Mouse (Mus musculus): Measurements from ENCODE around the gene Ephx1. TPM values are rescaled to one million over a fixed set of nuclear protein-coding genes. Genes with fewer than 3 reads are reported as not detected.
A peak's percentile ranks its signal among the peaks of the same experiment; 100 is the strongest.

Gene Ephx1
- polyA plus RNA-seq, 1 experiment from 2014 or later: 3.6 TPM

- Histone ChIP-seq H3K27me3 (ENCODE audit: insufficient read depth, low read length) (peaks cover 36% of the 10 kb centered on the region), H3K36me3 (ENCODE audit: insufficient read depth) (no peaks in the 10 kb centered on the region), H3K9ac (no peak within 1 kb of the TSS), H3K27ac (ENCODE audit: low read depth) (no peak within 1 kb of the TSS), H3K9me3 (ENCODE audit: low read depth, low read length) (no peaks in the 10 kb centered on the region), H3K4me2 (no peak within 1 kb of the TSS), H3K4me3 (ENCODE audit: low read depth, low read length) (no peak within 1 kb of the TSS), H3K4me1 (ENCODE audit: insufficient read depth) (no peaks in the 10 kb centered on the region)
- WGBS: 17% methylated on average over 21 of the region's 21 CpGs
- DNase-seq (no peak), ATAC-seq (ENCODE audit: insufficient read depth) (no peak)
- no peak for TF ChIP-seq CTCF (IDR thresholded peaks at IDR 0.05; ENCODE audit: low read depth)
Measured at GRCm38 (mm10) chr1:180934467-180935419, 86.0 kb downstream of the Ephx1 start, which contains the start of gene Lefty1. Lefty1 (plus strand) TSS chr1:180935022.

- H3K4me1 ChIP-seq (ENCODE audit: insufficient read depth): no peaks in the 10 kb centered on the region
- DNase-seq (no peak), ATAC-seq (ENCODE audit: insufficient read depth) (no peak)
- 27% methylated on average over 6 of the region's 6 CpGs for WGBS
- no peak overlapping the region for H3K27ac ChIP-seq (ENCODE audit: low read depth)
- H3K9me3 ChIP-seq (ENCODE audit: low read depth, low read length): no peaks in the 10 kb centered on the region
- no peaks in the 10 kb centered on the region for H3K36me3 ChIP-seq (ENCODE audit: insufficient read depth)
- no peak overlapping the region for H3K4me3 ChIP-seq (ENCODE audit: low read depth, low read length)
- H3K4me2 ChIP-seq: no peak overlapping the region
- H3K9ac ChIP-seq: no peak overlapping the region
- peaks cover 36% of the 10 kb centered on the region for H3K27me3 ChIP-seq (ENCODE audit: insufficient read depth, low read length)
- 0 out of 2 replicates have a peak, but pooled peaks have one; percentile 6 for TF ChIP-seq CTCF (IDR thresholded peaks at IDR 0.05; ENCODE audit: low read depth)
Measured at GRCm38 (mm10) chr1:180933659-180934058, 87.0 kb downstream of the Ephx1 start.

GRCm38 (mm10) chr1:180931106-180931505 is 89.6 kb downstream of the Ephx1 start:
- Histone ChIP-seq H3K4me3 (ENCODE audit: low read depth, low read length) (no peak overlapping the region), H3K36me3 (ENCODE audit: insufficient read depth) (no peaks in the 10 kb centered on the region), H3K4me1 (ENCODE audit: insufficient read depth) (no peaks in the 10 kb centered on the region), H3K4me2 (no peak overlapping the region), H3K9me3 (ENCODE audit: low read depth, low read length) (no peaks in the 10 kb centered on the region), H3K27me3 (ENCODE audit: insufficient read depth, low read length) (peaks cover 29% of the 10 kb centered on the region), H3K27ac (ENCODE audit: low read depth) (no peak overlapping the region), H3K9ac (no peak overlapping the region)
- TF ChIP-seq CTCF (IDR thresholded peaks at IDR 0.05; ENCODE audit: low read depth): no peak
- no peak for DNase-seq
- no peak for ATAC-seq (ENCODE audit: insufficient read depth)
- WGBS: 71% methylated on average over 3 of the region's 3 CpGs

DNA sequence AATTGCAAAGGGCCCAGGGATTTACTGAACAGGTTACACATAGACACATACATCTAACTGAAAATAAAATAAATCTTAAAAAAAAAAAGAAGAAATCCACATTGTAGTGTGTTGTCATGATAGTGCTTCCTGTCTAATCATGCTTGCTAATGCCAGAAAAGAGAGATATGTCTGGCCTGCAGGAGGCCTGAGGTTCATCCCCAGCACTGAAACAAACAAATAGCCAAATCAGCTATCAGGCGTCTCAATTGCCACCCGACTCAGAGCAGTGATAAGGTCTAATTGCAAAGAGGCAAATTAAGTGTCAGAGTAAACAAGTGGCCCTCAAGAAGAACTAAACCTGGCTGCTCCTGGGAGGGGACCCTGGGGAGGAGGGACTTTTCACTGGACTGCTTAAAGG is 91.1 kb downstream of the Ephx1 start:
- DNase-seq (no peak), ATAC-seq (ENCODE audit: insufficient read depth) (no peak)
- 15% methylated on average over 2 of the region's 2 CpGs for WGBS
- Histone ChIP-seq H3K27ac (ENCODE audit: low read depth) (no peak overlapping the region), H3K27me3 (ENCODE audit: insufficient read depth, low read length) (peaks cover 14% of the 10 kb centered on the region), H3K4me1 (ENCODE audit: insufficient read depth) (no peaks in the 10 kb centered on the region), H3K4me3 (ENCODE audit: low read depth, low read length) (no peak overlapping the region), H3K9me3 (ENCODE audit: low read depth, low read length) (no peaks in the 10 kb centered on the region), H3K9ac (no peak overlapping the region), H3K4me2 (no peak overlapping the region), H3K36me3 (ENCODE audit: insufficient read depth) (no peaks in the 10 kb centered on the region)
- TF ChIP-seq CTCF (IDR thresholded peaks at IDR 0.05; ENCODE audit: low read depth): no peak

DNA sequence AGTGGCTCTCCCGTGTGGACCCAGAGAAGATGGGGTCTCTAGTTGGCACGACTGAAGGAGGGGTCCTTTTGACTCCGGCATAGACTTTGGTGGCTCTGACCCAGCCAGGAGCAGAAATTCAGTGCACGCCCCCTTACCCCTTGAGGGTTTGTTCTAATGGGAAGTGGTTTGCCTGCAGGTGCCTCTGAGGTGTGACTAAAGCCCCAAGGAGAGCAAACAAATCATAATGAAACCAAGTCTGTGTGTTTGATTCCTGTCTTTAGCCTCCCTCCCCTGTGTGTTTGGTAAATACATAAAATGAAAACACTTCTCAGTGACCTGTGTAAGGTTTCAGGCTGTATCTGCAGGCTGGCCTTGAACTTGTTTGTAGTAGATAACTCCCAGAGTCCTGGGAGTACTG is 94.4 kb downstream of the Ephx1 start:
- DNase-seq (no peak), ATAC-seq (ENCODE audit: insufficient read depth) (no peak)
- TF ChIP-seq CTCF (IDR thresholded peaks at IDR 0.05; ENCODE audit: low read depth): no peak
- H3K9me3 ChIP-seq (ENCODE audit: low read depth, low read length): no peaks in the 10 kb centered on the region
- H3K36me3 ChIP-seq (ENCODE audit: insufficient read depth): no peaks in the 10 kb centered on the region
- no peaks in the 10 kb centered on the region for H3K4me1 ChIP-seq (ENCODE audit: insufficient read depth)
- no peaks in the 10 kb centered on the region for H3K27me3 ChIP-seq (ENCODE audit: insufficient read depth, low read length)
- WGBS: 49% methylated on average over 4 of the region's 4 CpGs
- H3K4me3 ChIP-seq (ENCODE audit: low read depth, low read length): no peak overlapping the region
- H3K9ac ChIP-seq: no peak overlapping the region
- H3K4me2 ChIP-seq: no peak overlapping the region
- no peak overlapping the region for H3K27ac ChIP-seq (ENCODE audit: low read depth)

Other genes starting within 250 kb of the Ephx1 start
- 2,358 and 2,465 TPM in 2 replicates for gene H3f3a, start 207.0 kb downstream of the Ephx1 start, polyA plus RNA-seq (2014; fragmentation: Nextera tagmentation; extraction: Ambion mirVana)
- gene Sde2, start 169.8 kb downstream of the Ephx1 start, polyA plus RNA-seq (2014; fragmentation: Nextera tagmentation; extraction: Ambion mirVana): 35.2 and 35.9 TPM in 2 replicates
- 0.08 TPM in 1 of 2 replicates, not detected in the other for gene Lefty2, start 127.8 kb downstream of the Ephx1 start, polyA plus RNA-seq (2014; fragmentation: Nextera tagmentation; extraction: Ambion mirVana)
- 83.7 and 92.5 TPM in 2 replicates for gene Pycr2, start 116.6 kb downstream of the Ephx1 start, polyA plus RNA-seq (2014; fragmentation: Nextera tagmentation; extraction: Ambion mirVana)
- gene Lefty1, start 85.9 kb downstream of the Ephx1 start, polyA plus RNA-seq (2014; fragmentation: Nextera tagmentation; extraction: Ambion mirVana): 1.1 TPM in 2 replicates
- gene Tmem63a, start 78.6 kb downstream of the Ephx1 start, polyA plus RNA-seq (2014; fragmentation: Nextera tagmentation; extraction: Ambion mirVana): 10.4 and 10.9 TPM in 2 replicates
- 0.09 TPM in 1 of 2 replicates, not detected in the other for gene 9130409I23Rik, start 30.3 kb upstream of the Ephx1 start, polyA plus RNA-seq (2014; fragmentation: Nextera tagmentation; extraction: Ambion mirVana)
- 40.0 and 44.2 TPM in 2 replicates for gene Nvl, start 123.3 kb upstream of the Ephx1 start, polyA plus RNA-seq (2014; fragmentation: Nextera tagmentation; extraction: Ambion mirVana)
- 103 and 105 TPM in 2 replicates for gene Cnih4, start 123.8 kb upstream of the Ephx1 start, polyA plus RNA-seq (2014; fragmentation: Nextera tagmentation; extraction: Ambion mirVana)
- 43.7 and 47.3 TPM in 2 replicates for gene Wdr26, start 191.1 kb upstream of the Ephx1 start, polyA plus RNA-seq (2014; fragmentation: Nextera tagmentation; extraction: Ambion mirVana)

Data from lung, embryonic 14.5 days (tissue).